Mouse (Mus musculus): ENCODE data around the gene Grwd1. TPM values are rescaled to one million over a fixed set of nuclear protein-coding genes. Genes with fewer than 3 reads are reported as not detected.

The Grwd1 gene
- polyA plus RNA-seq, 1 experiment from 2014 or later, result 43.1 TPM

DNA sequence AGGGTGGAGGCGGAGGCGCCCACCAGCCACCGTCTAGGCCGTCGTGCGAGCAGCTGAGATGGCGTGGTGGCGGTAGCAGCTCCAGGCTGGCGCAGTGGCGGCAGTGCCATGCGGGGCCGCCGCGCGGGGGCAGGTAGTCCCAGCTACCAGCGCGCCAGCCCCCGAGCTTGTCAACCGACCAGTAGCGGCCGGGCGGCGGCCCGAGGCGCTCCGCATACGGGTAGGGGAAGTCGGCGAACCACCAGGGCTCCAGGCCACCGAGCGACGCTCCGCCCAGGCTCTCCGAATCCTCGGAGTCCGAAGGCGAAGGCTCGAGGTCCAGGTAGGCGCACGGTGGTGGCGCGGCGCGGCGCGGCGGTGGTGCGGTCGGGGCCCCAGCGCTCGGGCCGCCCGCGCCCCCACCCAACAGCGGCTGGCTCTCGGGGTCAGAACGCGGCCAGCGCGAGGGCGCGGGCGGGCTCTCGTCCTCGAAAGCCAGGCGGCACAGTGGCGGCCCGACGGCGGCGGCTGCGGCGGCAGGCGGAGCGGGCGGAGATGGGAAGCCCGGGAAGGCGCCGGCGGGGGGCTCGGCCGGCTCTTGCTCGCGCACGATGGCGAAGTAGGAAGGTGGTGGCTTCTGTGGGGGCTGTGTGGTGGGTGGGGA lies 2.5 kb upstream of the Grwd1 start:
- H3K4me2 ChIP-seq, result peak overlapping the region; percentile 47
- H3K9ac ChIP-seq, result no peak overlapping the region
- peaks cover 37% of the 10 kb centered on the region for H3K4me1 ChIP-seq (replicated peaks)
- H3K27ac ChIP-seq (replicated peaks), result no peak overlapping the region
- no peaks in the 10 kb centered on the region for H3K9me3 ChIP-seq
- H3K27me3 ChIP-seq, result peaks cover 63% of the 10 kb centered on the region
- peak overlapping the region; percentile 28 for H3K4me3 ChIP-seq
- WGBS, result under 1% methylated on average over 65 of the region's 86 CpGs
- ATAC-seq (ENCODE audit: low FRiP score, low read depth), result no peak
- peaks cover 3% of the 10 kb centered on the region; the same call in 1 of the 2 replicates for H3K36me3 ChIP-seq

- no peak overlapping the region for H3K9ac ChIP-seq
- no peak overlapping the region for H3K27ac ChIP-seq (replicated peaks)
- peaks cover 59% of the 10 kb centered on the region for H3K27me3 ChIP-seq
- H3K4me3 ChIP-seq, result peak overlapping the region; percentile 28
- 11% methylated on average over 30 of the region's 30 CpGs for WGBS
- peak overlapping the region; percentile 47 for H3K4me2 ChIP-seq
- ATAC-seq (ENCODE audit: low FRiP score, low read depth), result no peak
- H3K9me3 ChIP-seq, result no peaks in the 10 kb centered on the region
- H3K36me3 ChIP-seq, result peaks cover 10% of the 10 kb centered on the region; the same call in 1 of the 2 replicates
- H3K4me1 ChIP-seq (replicated peaks), result peaks cover 37% of the 10 kb centered on the region
Measured at GRCm38 (mm10) chr7:45832428-45832827, 1.7 kb upstream of the Grwd1 start.

- Histone ChIP-seq H3K36me3 (peaks cover 23% of the 10 kb centered on the region), H3K27me3 (peaks cover 46% of the 10 kb centered on the region), H3K9ac (peak overlapping the region; percentile 60), H3K9me3 (no peaks in the 10 kb centered on the region), H3K27ac (replicated peaks) (peak overlapping the region; percentile 90), H3K4me2 (peak overlapping the region; percentile 89), H3K4me1 (replicated peaks) (peaks cover 37% of the 10 kb centered on the region), H3K4me3 (peak overlapping the region; percentile 75)
- 14% methylated on average over 5 of the region's 5 CpGs for WGBS
- peak; percentile 17 for ATAC-seq (ENCODE audit: low FRiP score, low read depth)
Measured at GRCm38 (mm10) chr7:45831128-45831525, 383 bp upstream of the Grwd1 start.

GRCm38 (mm10) chr7:45826631-45827030 lies 4.1 kb downstream of the Grwd1 start:
- Histone ChIP-seq H3K4me2 (no peak overlapping the region), H3K27me3 (peaks cover 1% of the 10 kb centered on the region), H3K27ac (replicated peaks) (no peak overlapping the region), H3K4me3 (no peak overlapping the region), H3K4me1 (replicated peaks) (peaks cover 17% of the 10 kb centered on the region), H3K9me3 (no peaks in the 10 kb centered on the region), H3K36me3 (peaks cover 37% of the 10 kb centered on the region), H3K9ac (no peak overlapping the region)
- WGBS, result 87% methylated on average over 7 of the region's 7 CpGs
- ATAC-seq (ENCODE audit: low FRiP score, low read depth), result no peak

GRCm38 (mm10) chr7:45824598-45824997 lies 6.1 kb downstream of the Grwd1 start, which contains the start of gene Kcnj14:
Gene Kcnj14 (minus strand): TSS chr7:45824782.
- H3K27ac ChIP-seq (replicated peaks), result no peak within 1 kb of the TSS
- no peak within 1 kb of the TSS for H3K4me2 ChIP-seq
- 80% methylated on average over 7 of the region's 7 CpGs for WGBS
- peaks cover 37% of the 10 kb centered on the region for H3K36me3 ChIP-seq
- peaks cover 2% of the 10 kb centered on the region for H3K4me1 ChIP-seq (replicated peaks)
- ATAC-seq (ENCODE audit: low FRiP score, low read depth), result no peak
- peaks cover 5% of the 10 kb centered on the region for H3K27me3 ChIP-seq
- no peak within 1 kb of the TSS for H3K4me3 ChIP-seq
- H3K9me3 ChIP-seq, result no peaks in the 10 kb centered on the region
- no peak within 1 kb of the TSS for H3K9ac ChIP-seq

DNA sequence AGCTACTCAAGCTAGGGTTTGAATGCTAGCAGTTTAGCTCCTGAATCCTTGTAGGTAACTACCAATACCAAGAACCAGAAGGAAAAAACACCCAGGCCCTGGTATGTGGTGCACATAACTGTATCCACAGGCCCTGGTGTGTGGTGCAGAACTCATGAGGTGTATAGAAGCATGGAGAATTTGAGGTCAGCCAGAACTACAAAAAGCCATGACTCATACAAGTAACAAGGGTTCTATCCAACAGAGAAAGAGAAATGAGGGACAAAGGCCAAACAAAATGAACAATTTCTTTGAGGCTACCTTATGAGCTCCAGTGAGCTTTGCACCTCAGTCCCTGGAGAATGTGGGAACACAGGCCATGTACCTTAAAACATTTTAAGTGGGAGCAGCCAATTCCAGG lies 9.8 kb downstream of the Grwd1 start:
- Histone ChIP-seq H3K4me2 (no peak overlapping the region), H3K9ac (no peak overlapping the region), H3K4me3 (no peak overlapping the region), H3K4me1 (replicated peaks) (0 out of 2 replicates have a peak, but pooled peaks cover under 1% of the 10 kb centered on the region), H3K36me3 (peaks cover 12% of the 10 kb centered on the region), H3K27ac (replicated peaks) (no peak overlapping the region), H3K27me3 (peaks cover 5% of the 10 kb centered on the region), H3K9me3 (no peaks in the 10 kb centered on the region)
- no peak for ATAC-seq (ENCODE audit: low FRiP score, low read depth)

GRCm38 (mm10) chr7:45819843-45820242 lies 10.9 kb downstream of the Grwd1 start:
- ATAC-seq (ENCODE audit: low FRiP score, low read depth), result no peak
- Histone ChIP-seq H3K27me3 (peaks cover 5% of the 10 kb centered on the region), H3K4me3 (no peak overlapping the region), H3K4me1 (replicated peaks) (peaks cover 11% of the 10 kb centered on the region), H3K9ac (no peak overlapping the region), H3K36me3 (peaks cover 2% of the 10 kb centered on the region), H3K4me2 (peak overlapping the region; percentile 30), H3K27ac (replicated peaks) (no peak overlapping the region), H3K9me3 (no peaks in the 10 kb centered on the region)
- WGBS, result 12% methylated on average over 25 of the region's 25 CpGs

- Histone ChIP-seq H3K27ac (replicated peaks) (no peak overlapping the region), H3K4me1 (replicated peaks) (peaks cover 32% of the 10 kb centered on the region), H3K9me3 (no peaks in the 10 kb centered on the region), H3K4me2 (no peak overlapping the region), H3K27me3 (peaks cover 5% of the 10 kb centered on the region), H3K4me3 (no peak overlapping the region), H3K9ac (no peak overlapping the region), H3K36me3 (peaks cover 13% of the 10 kb centered on the region)
- ATAC-seq (ENCODE audit: low FRiP score, low read depth), result no peak
- WGBS, result 46% methylated on average over 2 of the region's 2 CpGs
Measured at GRCm38 (mm10) chr7:45815984-45816351, 14.8 kb downstream of the Grwd1 start.

DNA sequence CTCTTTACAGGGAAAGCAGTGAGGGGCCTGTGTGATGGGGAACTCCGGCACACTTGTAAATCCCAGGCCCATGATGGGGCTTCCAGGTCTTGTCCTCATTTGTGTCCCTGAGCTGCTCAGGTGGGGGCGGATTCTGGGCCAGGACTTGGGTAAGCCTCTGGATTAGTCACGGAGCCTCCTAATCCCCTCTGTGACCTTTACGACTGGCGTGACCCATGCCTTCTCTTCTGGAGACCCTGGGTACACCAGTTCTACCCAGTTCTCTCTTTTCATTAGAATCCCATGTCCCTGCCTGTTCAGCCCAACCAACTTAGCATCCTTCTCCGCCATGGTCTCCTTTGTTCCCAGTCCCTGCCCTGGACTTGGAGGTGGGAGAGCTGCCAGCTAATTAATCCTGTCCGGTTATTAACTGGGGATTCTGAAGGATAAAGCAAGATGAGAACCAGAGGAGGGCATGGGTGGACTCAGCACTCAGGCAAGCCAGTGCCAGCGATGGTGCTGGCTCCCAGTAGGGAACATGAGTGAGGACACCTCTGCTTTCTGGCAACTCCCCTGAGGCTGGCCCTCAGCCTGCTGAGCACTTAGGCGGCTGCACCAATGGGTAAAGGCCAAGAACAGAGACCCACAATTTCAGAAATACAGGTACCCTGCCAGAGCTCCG lies 15.3 kb downstream of the Grwd1 start:
- peaks cover 18% of the 10 kb centered on the region for H3K36me3 ChIP-seq
- H3K27me3 ChIP-seq, result peaks cover 5% of the 10 kb centered on the region
- H3K4me1 ChIP-seq (replicated peaks), result peaks cover 32% of the 10 kb centered on the region
- no peak for ATAC-seq (ENCODE audit: low FRiP score, low read depth)
- 42% methylated on average over 10 of the region's 10 CpGs for WGBS
- no peaks in the 10 kb centered on the region for H3K9me3 ChIP-seq
- peak overlapping the region; percentile 88; the same call in 1 of the 2 replicates for H3K4me3 ChIP-seq
- no peak overlapping the region for H3K9ac ChIP-seq
- H3K27ac ChIP-seq (replicated peaks), result peak overlapping the region; percentile 79
- H3K4me2 ChIP-seq, result peak overlapping the region; percentile 56

DNA sequence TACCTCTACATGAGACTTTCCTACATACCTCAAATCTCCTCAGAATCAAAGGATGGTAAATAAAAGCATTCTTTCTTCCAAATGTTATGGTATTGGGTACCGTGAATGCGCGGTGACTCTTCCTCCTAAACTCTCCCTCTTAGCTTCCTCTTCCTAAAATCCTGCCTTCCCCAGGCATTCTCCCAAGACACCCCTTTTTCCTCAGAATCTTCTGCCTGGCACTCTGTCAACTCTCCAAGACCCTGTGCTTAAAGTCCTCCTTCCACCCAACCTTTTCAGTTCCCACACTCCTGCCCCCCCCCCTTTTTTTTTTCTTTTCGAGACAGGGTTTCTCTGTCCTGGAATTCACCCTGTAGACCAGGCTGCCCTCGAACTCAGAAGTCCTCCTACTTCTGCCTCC lies 15.9 kb downstream of the Grwd1 start:
- Histone ChIP-seq H3K27me3 (peaks cover under 1% of the 10 kb centered on the region; the same call in 1 of the 2 replicates), H3K9ac (peak overlapping the region; percentile 8; the same call in 1 of the 2 replicates), H3K4me3 (peak overlapping the region; percentile 88), H3K9me3 (no peaks in the 10 kb centered on the region), H3K4me2 (peak overlapping the region; percentile 56), H3K4me1 (replicated peaks) (peaks cover 32% of the 10 kb centered on the region), H3K27ac (replicated peaks) (peak overlapping the region; percentile 79), H3K36me3 (peaks cover 24% of the 10 kb centered on the region)
- 3% methylated on average over 5 of the region's 5 CpGs for WGBS
- ATAC-seq (ENCODE audit: low FRiP score, low read depth), result no peak

GRCm38 (mm10) chr7:45813787-45814779 lies 16.7 kb downstream of the Grwd1 start, which contains the start of gene Cyth2:
Gene Cyth2 (minus strand): TSS chr7:45814581.
- H3K27ac ChIP-seq (replicated peaks), result peak within 1 kb of the TSS; percentile 100
- H3K9me3 ChIP-seq, result no peaks in the 10 kb centered on the region
- peak within 1 kb of the TSS; percentile 82 for H3K4me2 ChIP-seq
- peaks cover 35% of the 10 kb centered on the region for H3K4me1 ChIP-seq (replicated peaks)
- peak; percentile 99 for ATAC-seq (ENCODE audit: low FRiP score, low read depth)
- H3K9ac ChIP-seq, result peak within 1 kb of the TSS; percentile 100
- under 1% methylated on average over 81 of the region's 92 CpGs for WGBS
- H3K4me3 ChIP-seq, result peak within 1 kb of the TSS; percentile 88
- peaks cover 32% of the 10 kb centered on the region for H3K36me3 ChIP-seq
- no peaks in the 10 kb centered on the region for H3K27me3 ChIP-seq
